8 mouse cellular contexts compared by ENCODE assay signal in the genomic region with DNA sequence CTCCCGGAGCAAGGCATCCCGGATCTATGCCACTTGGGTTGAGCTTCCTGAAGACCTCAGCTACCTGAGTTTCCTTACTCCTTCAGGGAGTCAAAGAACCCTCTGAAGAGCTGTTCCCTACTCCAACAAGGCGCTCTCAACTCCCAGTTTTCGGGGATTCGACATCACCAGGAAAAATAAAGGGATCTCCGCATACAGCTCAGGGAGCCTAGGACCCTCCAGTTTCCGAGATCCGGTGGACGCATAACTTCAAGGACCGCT. TPM values are rescaled to one million over a fixed set of nuclear protein-coding genes. Genes with fewer than 3 reads are reported as not detected.
DNase-seq lines count a peak whose midpoint lies in the region; ATAC-seq and TF ChIP-seq lines count a peak whose summit lies in the region.

No protein-coding gene starts in this region.

- peaks cover 1% of the 10 kb centered on the region for H3K36me3 ChIP-seq in C2C12 (ENCODE audit: control insufficient read depth, insufficient read depth)
- peaks cover 9% of the 10 kb centered on the region; the same call in 1 of the 2 replicates for H3K36me3 ChIP-seq in forebrain, embryonic 12.5 days (replicated peaks)
- peaks cover 26% of the 10 kb centered on the region for H3K36me3 ChIP-seq in liver, embryonic 15.5 days (replicated peaks)

- peaks cover 41% of the 10 kb centered on the region for H3K79me2 ChIP-seq in C2C12 (ENCODE audit: control insufficient read depth, insufficient read depth)

- H3K9me3 ChIP-seq in forebrain, embryonic 12.5 days = no peaks in the 10 kb centered on the region
- H3K9me3 ChIP-seq in liver, embryonic 15.5 days (replicated peaks) = no peaks in the 10 kb centered on the region

- WGBS in forebrain, embryonic 12.5 days = under 1% methylated on average over 10 of the region's 10 CpGs
- under 1% methylated on average over 10 of the region's 10 CpGs for WGBS in liver, embryonic 15.5 days (ENCODE audit: insufficient replicate concordance)

- H3K27ac ChIP-seq in gastrocnemius, adult 2 months = peak overlapping the region; percentile 74
- H3K27ac ChIP-seq in forebrain, embryonic 12.5 days = peak overlapping the region; percentile 50; the same call in 1 of the 2 replicates
- H3K27ac ChIP-seq in liver, embryonic 15.5 days (replicated peaks) = peak overlapping the region; percentile 98

- peak overlapping the region; percentile 100 for H3K4me2 ChIP-seq in forebrain, embryonic 12.5 days
- H3K4me2 ChIP-seq in liver, embryonic 15.5 days = peak overlapping the region; percentile 84

- H3K4me1 ChIP-seq in forebrain, embryonic 12.5 days = peaks cover 40% of the 10 kb centered on the region
- H3K4me1 ChIP-seq in liver, embryonic 15.5 days (replicated peaks) = peaks cover 50% of the 10 kb centered on the region

- peak overlapping the region; percentile 92 for H3ac ChIP-seq in C2C12 (ENCODE audit: control insufficient read depth, insufficient read length, low read depth)

- peak overlapping the region; percentile 89 for H3K4me3 ChIP-seq in gastrocnemius, adult 2 months
- peak overlapping the region; percentile 49 for H3K4me3 ChIP-seq in C2C12 (ENCODE audit: insufficient read depth, poor library complexity, severe bottlenecking)
- H3K4me3 ChIP-seq in forebrain, embryonic 12.5 days (replicated peaks) = peak overlapping the region; percentile 69
- peak overlapping the region; percentile 98 for H3K4me3 ChIP-seq in liver, embryonic 15.5 days (replicated peaks)

- no peak for TF ChIP-seq CTCF in gastrocnemius, adult 2 months (IDR thresholded peaks at IDR 0.05)
- TF ChIP-seq CTCF in C2C12 (IDR thresholded peaks at IDR 0.05; ENCODE audit: control insufficient read depth, insufficient read depth, insufficient read length) = no peak

- intact Hi-C loops in gastrocnemius, adult 2 months (cut with DNase I) = loop anchor here (2.0 kb wide), 1 partner anchor 21 kb away; no protein-coding TSS in a partner anchor
- intact Hi-C loops in gastrocnemius, postnatal 14 days (cut with DNase I; ENCODE audit: low total_unique reads) = no loop called here

- no peak for ATAC-seq in forebrain, embryonic 12.5 days (ENCODE audit: low FRiP score)
- ATAC-seq in liver, embryonic 15.5 days (ENCODE audit: insufficient read depth) = no peak

- peaks cover 15% of the 10 kb centered on the region for H3K79me3 ChIP-seq in C2C12 (ENCODE audit: low read depth)

- H3K9ac ChIP-seq in forebrain, embryonic 12.5 days = peak overlapping the region; percentile 75
- H3K9ac ChIP-seq in liver, embryonic 15.5 days = peak overlapping the region; percentile 98

- no peak for DNase-seq in gastrocnemius, adult 2 months
- no peak for DNase-seq in gastrocnemius, postnatal 14 days
- no peak for DNase-seq in urinary bladder, postnatal 10 days (ENCODE audit: low spot score)
- no peak for DNase-seq in adrenal gland, postnatal 10 days
- no peak for DNase-seq in layer of hippocampus, adult 18-20 months (ENCODE audit: low spot score in 2 of 2)

- H3K27me3 ChIP-seq in C2C12 (ENCODE audit: control insufficient read depth, insufficient read depth, insufficient read length) = no peaks in the 10 kb centered on the region
- H3K27me3 ChIP-seq in forebrain, embryonic 12.5 days = peaks cover 3% of the 10 kb centered on the region; the same call in 1 of the 2 replicates
- H3K27me3 ChIP-seq in liver, embryonic 15.5 days = no peaks in the 10 kb centered on the region

TF ChIP-seq in C2C12, 6 proteins besides CTCF, POLR2A, EP300 and RAD21:
- TF ChIP-seq FOSL1 (IDR thresholded peaks at IDR 0.05; ENCODE audit: insufficient read depth, low read length, poor library complexity, severe bottlenecking) (no peak), MAX (IDR thresholded peaks at IDR 0.05) (no peak), USF1 (IDR thresholded peaks at IDR 0.05; ENCODE audit: low read depth) (no peak), MYOG (IDR thresholded peaks at IDR 0.05; ENCODE audit: control insufficient read depth, extremely low read depth, insufficient read length) (no peak), MYOD1 (IDR thresholded peaks at IDR 0.05; ENCODE audit: control insufficient read depth, insufficient read length, low read depth) (no peak), CEBPB (IDR thresholded peaks at IDR 0.05; ENCODE audit: low read depth) (no peak)

RNA-seq across cellular contexts. Expression of a gene that starts 0.3 kb away (rescaled TPM):
- total RNA-seq in gastrocnemius, adult 2 months (2021) = 10 to 100 TPM; 11.0 to 14.6 TPM
- total RNA-seq in gastrocnemius, postnatal 14 days (2021) = 10 to 100 TPM; 25.4 to 27.0 TPM
- polyA plus RNA-seq in C2C12 (2012; fragmentation: generic; extraction: Trizol) = 31.5 TPM
- polyA plus RNA-seq in forebrain, embryonic 12.5 days (2016; fragmentation: Nextera tagmentation; extraction: Ambion mirVana) = 30.6 and 32.0 TPM in 2 replicates
- polyA plus RNA-seq in liver, embryonic 15.5 days (2015; fragmentation: Nextera tagmentation; extraction: Ambion mirVana) = 120 and 144 TPM in 2 replicates
- 100 to 1,000 TPM; 108 to 109 TPM for total RNA-seq in adrenal gland, postnatal 10 days (2021)
- 1 to 10 TPM; 2.0 to 2.9 TPM for total RNA-seq in layer of hippocampus, adult 18-20 months (2021)

RNA-seq across cellular contexts. Expression of a gene that starts 34.2 kb away (rescaled TPM):
- 10 to 100 TPM; 16.2 to 16.6 TPM for total RNA-seq in gastrocnemius, adult 2 months (2021)
- 10 to 100 TPM; 22.6 to 29.3 TPM for total RNA-seq in gastrocnemius, postnatal 14 days (2021)
- polyA plus RNA-seq in C2C12 (2012; fragmentation: generic; extraction: Trizol) = 50.4 TPM
- polyA plus RNA-seq in forebrain, embryonic 12.5 days (2016; fragmentation: Nextera tagmentation; extraction: Ambion mirVana) = 176 and 180 TPM in 2 replicates
- 30.9 and 37.8 TPM in 2 replicates for polyA plus RNA-seq in liver, embryonic 15.5 days (2015; fragmentation: Nextera tagmentation; extraction: Ambion mirVana)
- total RNA-seq in adrenal gland, postnatal 10 days (2021) = 10 to 100 TPM; 63.8 to 72.8 TPM
- total RNA-seq in layer of hippocampus, adult 18-20 months (2021) = 100 to 1,000 TPM; 260 to 290 TPM

RNA-seq across cellular contexts. Expression of a gene that starts 35.0 kb away (rescaled TPM):
- 10 to 100 TPM; 51.2 to 58.3 TPM for total RNA-seq in gastrocnemius, adult 2 months (2021)
- 10 to 100 TPM; 24.2 to 25.8 TPM for total RNA-seq in gastrocnemius, postnatal 14 days (2021)
- 28.9 TPM for polyA plus RNA-seq in C2C12 (2012; fragmentation: generic; extraction: Trizol)
- polyA plus RNA-seq in forebrain, embryonic 12.5 days (2016; fragmentation: Nextera tagmentation; extraction: Ambion mirVana) = 30.5 and 31.4 TPM in 2 replicates
- polyA plus RNA-seq in liver, embryonic 15.5 days (2015; fragmentation: Nextera tagmentation; extraction: Ambion mirVana) = 8.2 and 9.0 TPM in 2 replicates
- 10 to 100 TPM; 22.4 to 22.6 TPM for total RNA-seq in adrenal gland, postnatal 10 days (2021)
- total RNA-seq in layer of hippocampus, adult 18-20 months (2021) = 10 to 100 TPM; 46.7 to 46.9 TPM

RNA-seq across cellular contexts. Expression of a gene that starts 43.3 kb away (rescaled TPM):
- 10 to 100 TPM; 49.6 to 56.4 TPM for total RNA-seq in gastrocnemius, adult 2 months (2021)
- 10 to 100 TPM; 62.5 to 62.9 TPM for total RNA-seq in gastrocnemius, postnatal 14 days (2021)
- 301 TPM for polyA plus RNA-seq in C2C12 (2012; fragmentation: generic; extraction: Trizol)
- 254 and 263 TPM in 2 replicates for polyA plus RNA-seq in forebrain, embryonic 12.5 days (2016; fragmentation: Nextera tagmentation; extraction: Ambion mirVana)
- 162 and 176 TPM in 2 replicates for polyA plus RNA-seq in liver, embryonic 15.5 days (2015; fragmentation: Nextera tagmentation; extraction: Ambion mirVana)
- total RNA-seq in adrenal gland, postnatal 10 days (2021) = 100 to 1,000 TPM; 154 to 156 TPM
- total RNA-seq in layer of hippocampus, adult 18-20 months (2021) = 100 to 1,000 TPM; 257 to 266 TPM

RNA-seq across cellular contexts. Expression of a gene that starts 59.8 kb away (rescaled TPM):
- not detected for total RNA-seq in gastrocnemius, adult 2 months (2021)
- total RNA-seq in gastrocnemius, postnatal 14 days (2021) = not detected
- not detected for polyA plus RNA-seq in C2C12 (2012; fragmentation: generic; extraction: Trizol)
- not detected in 2 replicates for polyA plus RNA-seq in forebrain, embryonic 12.5 days (2016; fragmentation: Nextera tagmentation; extraction: Ambion mirVana)
- polyA plus RNA-seq in liver, embryonic 15.5 days (2015; fragmentation: Nextera tagmentation; extraction: Ambion mirVana) = not detected in 2 replicates
- total RNA-seq in adrenal gland, postnatal 10 days (2021) = not detected
- not detected for total RNA-seq in layer of hippocampus, adult 18-20 months (2021)
